Mouse (Mus musculus): ENCODE measurements at regions not wholly inside any gene's neighbourhood (a gene's known extent, or its start where the extent isn't known, plus 50 kb on each side); places are given as distances from the start of the nearest gene placed in this dataset.
"Not testable (repeated sequence)": the region's sequence is repeated elsewhere in the genome, so short reads cannot be mapped to it uniquely, and the experiment has no call there.

GRCm38 (mm10) chr14:53030227-53030626 lies 534.7 kb upstream of the Olfr1507 start:
- not testable (repeated sequence) for H3K4me1 ChIP-seq (ENCODE audit: control insufficient read depth, insufficient read depth, low read length); H3K27ac ChIP-seq (ENCODE audit: insufficient read depth, low read length); H3K4me3 ChIP-seq (ENCODE audit: insufficient read depth, low read length)

- H3K4me1 ChIP-seq (ENCODE audit: control insufficient read depth, insufficient read depth, low read length); H3K4me3 ChIP-seq (ENCODE audit: insufficient read depth, low read length); H3K27ac ChIP-seq (ENCODE audit: insufficient read depth, low read length): not testable (repeated sequence)
These were observed 531.4 kb upstream of the Olfr1507 start for GRCm38 (mm10) chr14:53026958-53027357.

- not testable (repeated sequence) for H3K27ac ChIP-seq (ENCODE audit: insufficient read depth, low read length); H3K4me3 ChIP-seq (ENCODE audit: insufficient read depth, low read length)
These were observed 524.6 kb upstream of the Olfr1507 start for GRCm38 (mm10) chr14:53020152-53020551.

GRCm38 (mm10) chr14:53007741-53008140 lies 512.2 kb upstream of the Olfr1507 start:
- not testable (repeated sequence) for H3K4me3 ChIP-seq (ENCODE audit: insufficient read depth, low read length); H3K27ac ChIP-seq (ENCODE audit: insufficient read depth, low read length); H3K4me1 ChIP-seq (ENCODE audit: control insufficient read depth, insufficient read depth, low read length)

More at GRCm38 (mm10) chr14:53020152-53020551, 524.6 kb upstream of the Olfr1507 start:
- H3K4me1 ChIP-seq (ENCODE audit: control insufficient read depth, insufficient read depth, low read length): not testable (repeated sequence)

- H3K4me3 ChIP-seq (ENCODE audit: insufficient read depth, low read length); H3K27ac ChIP-seq (ENCODE audit: insufficient read depth, low read length); H3K4me1 ChIP-seq (ENCODE audit: control insufficient read depth, insufficient read depth, low read length): not testable (repeated sequence)
These were observed 511.8 kb upstream of the Olfr1507 start for GRCm38 (mm10) chr14:53007323-53007722.

- not testable (repeated sequence) for H3K4me3 ChIP-seq (ENCODE audit: insufficient read depth, low read length); H3K27ac ChIP-seq (ENCODE audit: insufficient read depth, low read length); H3K4me1 ChIP-seq (ENCODE audit: control insufficient read depth, insufficient read depth, low read length)
These were observed 505.7 kb upstream of the Olfr1507 start for GRCm38 (mm10) chr14:53001289-53001688.

GRCm38 (mm10) chr14:52992106-52992760 lies 496.7 kb upstream of the Olfr1507 start:
- not testable (repeated sequence) for H3K4me3 ChIP-seq (ENCODE audit: insufficient read depth, low read length); H3K27ac ChIP-seq (ENCODE audit: insufficient read depth, low read length); H3K4me1 ChIP-seq (ENCODE audit: control insufficient read depth, insufficient read depth, low read length)

- H3K4me1 ChIP-seq (ENCODE audit: control insufficient read depth, insufficient read depth, low read length); H3K4me3 ChIP-seq (ENCODE audit: insufficient read depth, low read length); H3K27ac ChIP-seq (ENCODE audit: insufficient read depth, low read length): not testable (repeated sequence)
These were observed 495.7 kb upstream of the Olfr1507 start for GRCm38 (mm10) chr14:52991328-52991665.

- not testable (repeated sequence) for H3K4me3 ChIP-seq (ENCODE audit: insufficient read depth, low read length); H3K4me1 ChIP-seq (ENCODE audit: control insufficient read depth, insufficient read depth, low read length); H3K27ac ChIP-seq (ENCODE audit: insufficient read depth, low read length)
These were observed 495.2 kb upstream of the Olfr1507 start for GRCm38 (mm10) chr14:52990569-52991327.

GRCm38 (mm10) chr14:52989940-52990339 lies 494.4 kb upstream of the Olfr1507 start:
- H3K4me3 ChIP-seq (ENCODE audit: insufficient read depth, low read length); H3K27ac ChIP-seq (ENCODE audit: insufficient read depth, low read length); H3K4me1 ChIP-seq (ENCODE audit: control insufficient read depth, insufficient read depth, low read length): not testable (repeated sequence)

- H3K27ac ChIP-seq (ENCODE audit: insufficient read depth, low read length); H3K4me1 ChIP-seq (ENCODE audit: control insufficient read depth, insufficient read depth, low read length); H3K4me3 ChIP-seq (ENCODE audit: insufficient read depth, low read length): not testable (repeated sequence)
These were observed 493.0 kb upstream of the Olfr1507 start for GRCm38 (mm10) chr14:52988563-52988962.

- not testable (repeated sequence) for H3K4me3 ChIP-seq (ENCODE audit: insufficient read depth, low read length); H3K4me1 ChIP-seq (ENCODE audit: control insufficient read depth, insufficient read depth, low read length); H3K27ac ChIP-seq (ENCODE audit: insufficient read depth, low read length)
These were observed 476.9 kb upstream of the Olfr1507 start for GRCm38 (mm10) chr14:52972207-52973003.

- not testable (repeated sequence) for H3K27ac ChIP-seq (ENCODE audit: insufficient read depth, low read length); H3K4me1 ChIP-seq (ENCODE audit: control insufficient read depth, insufficient read depth, low read length)
These were observed 466.6 kb upstream of the Olfr1507 start for GRCm38 (mm10) chr14:52962110-52962509.

GRCm38 (mm10) chr14:52956515-52956914 lies 461.0 kb upstream of the Olfr1507 start:
- H3K27ac ChIP-seq (ENCODE audit: insufficient read depth, low read length); H3K4me1 ChIP-seq (ENCODE audit: control insufficient read depth, insufficient read depth, low read length); H3K4me3 ChIP-seq (ENCODE audit: insufficient read depth, low read length): not testable (repeated sequence)

More at GRCm38 (mm10) chr14:52962110-52962509, 466.6 kb upstream of the Olfr1507 start:
- H3K4me3 ChIP-seq (ENCODE audit: insufficient read depth, low read length): not testable (repeated sequence)

GRCm38 (mm10) chr14:52944925-52945324 lies 449.4 kb upstream of the Olfr1507 start:
- H3K27ac ChIP-seq (ENCODE audit: insufficient read depth, low read length); H3K4me3 ChIP-seq (ENCODE audit: insufficient read depth, low read length); H3K4me1 ChIP-seq (ENCODE audit: control insufficient read depth, insufficient read depth, low read length): not testable (repeated sequence)

GRCm38 (mm10) chr14:52942438-52942837 lies 446.9 kb upstream of the Olfr1507 start:
- not testable (repeated sequence) for H3K4me1 ChIP-seq (ENCODE audit: control insufficient read depth, insufficient read depth, low read length); H3K27ac ChIP-seq (ENCODE audit: insufficient read depth, low read length); H3K4me3 ChIP-seq (ENCODE audit: insufficient read depth, low read length)
